Mouse (Mus musculus) liver, adult 2 months (tissue): ENCODE results near the gene Tmem38b. TPM values are rescaled to one million over a fixed set of nuclear protein-coding genes. Genes with fewer than 3 reads are reported as not detected.

Source experiments
- DNase-seq: peaks from one replicate; pipeline ENCODE4 v3.0.0-alpha.2; 2011; ENCODE audit warnings: low read depth, low spot score; ENCODE audit errors: extremely low read depth
- H3K27ac ChIP-seq: fragments of 200-500 bp; replicated peaks from 2 replicates; pipeline ENCODE4 v1.5.1; 2012; ENCODE audit warnings: low read depth, mild to moderate bottlenecking, control low read depth, inconsistent platforms, low read length; ENCODE audit not compliant: insufficient read depth
- H3K27me3 ChIP-seq: fragments of 200-500 bp; 2 replicates; pipeline ENCODE4 v1.6.1; 2012; ENCODE audit warnings: mild to moderate bottlenecking, moderate library complexity, low read length, inconsistent platforms; ENCODE audit not compliant: control insufficient read depth, insufficient read depth
- H3K36me3 ChIP-seq: fragments of 200-500 bp; 2 replicates; pipeline ENCODE4 v1.6.1; 2012; ENCODE audit warnings: low read length, inconsistent platforms; ENCODE audit not compliant: control insufficient read depth, insufficient read depth
- H3K4me1 ChIP-seq: fragments of 200-500 bp; 2 replicates; pipeline ENCODE4 v1.6.1; 2011; ENCODE audit warnings: low read length; ENCODE audit not compliant: control insufficient read depth, insufficient read depth
- H3K4me3 ChIP-seq: fragments of 200-500 bp; 2 replicates; pipeline ENCODE4 v1.5.1; 2011; ENCODE audit warnings: low read depth, mild to moderate bottlenecking, control low read depth, low read length, moderate library complexity; ENCODE audit not compliant: insufficient read depth
- H3K79me2 ChIP-seq: fragments of 200-500 bp; 2 replicates; pipeline ENCODE4 v1.6.1; 2012; ENCODE audit warnings: inconsistent platforms, mild to moderate bottlenecking, low read length, moderate library complexity; ENCODE audit not compliant: control insufficient read depth, insufficient read depth
- H3K9ac ChIP-seq: fragments of 200-500 bp; 2 replicates; pipeline ENCODE4 v1.6.1; 2012; ENCODE audit warnings: low read depth, mild to moderate bottlenecking, control low read depth, inconsistent platforms, low read length
- CTCF ChIP-seq: fragments of 200-500 bp; IDR thresholded peaks from 2 replicates; pipeline ENCODE4 v1.5.1; 2011; ENCODE audit warnings: low read depth, low read length, control low read depth
- POLR2A ChIP-seq: fragments of 200-500 bp; IDR thresholded peaks from 2 replicates; pipeline ENCODE4 v1.6.1; 2011; ENCODE audit warnings: low read length, control low read depth; ENCODE audit not compliant: insufficient read depth; ENCODE audit errors: extremely low read depth
- WGBS: fragments of 180-500 bp; shearing (Covaris S2); methylation state at CpG from one replicate; pipeline ENCODE4 v1.1.7; 2018; 5-methylcytosine and 5-hydroxymethylcytosine counted together
- polyA plus RNA-seq: library from polyadenylated mRNA; depleted of rRNA; stranded (reverse); fragments of >200 nt; gene quantifications from 2 replicates; pipeline ENCODE4 v1.2.3, GENCODE M21; 2012
- total RNA-seq: library from RNA; depleted of rRNA; stranded (reverse); fragments of >200 nt; gene quantifications from 2 replicates; pipeline ENCODE4 v1.2.3, GENCODE M21; 2014

Tmem38b gene
- total and polyA plus RNA-seq, 2 experiments, result 29.5 to 44.7 TPM

DNA sequence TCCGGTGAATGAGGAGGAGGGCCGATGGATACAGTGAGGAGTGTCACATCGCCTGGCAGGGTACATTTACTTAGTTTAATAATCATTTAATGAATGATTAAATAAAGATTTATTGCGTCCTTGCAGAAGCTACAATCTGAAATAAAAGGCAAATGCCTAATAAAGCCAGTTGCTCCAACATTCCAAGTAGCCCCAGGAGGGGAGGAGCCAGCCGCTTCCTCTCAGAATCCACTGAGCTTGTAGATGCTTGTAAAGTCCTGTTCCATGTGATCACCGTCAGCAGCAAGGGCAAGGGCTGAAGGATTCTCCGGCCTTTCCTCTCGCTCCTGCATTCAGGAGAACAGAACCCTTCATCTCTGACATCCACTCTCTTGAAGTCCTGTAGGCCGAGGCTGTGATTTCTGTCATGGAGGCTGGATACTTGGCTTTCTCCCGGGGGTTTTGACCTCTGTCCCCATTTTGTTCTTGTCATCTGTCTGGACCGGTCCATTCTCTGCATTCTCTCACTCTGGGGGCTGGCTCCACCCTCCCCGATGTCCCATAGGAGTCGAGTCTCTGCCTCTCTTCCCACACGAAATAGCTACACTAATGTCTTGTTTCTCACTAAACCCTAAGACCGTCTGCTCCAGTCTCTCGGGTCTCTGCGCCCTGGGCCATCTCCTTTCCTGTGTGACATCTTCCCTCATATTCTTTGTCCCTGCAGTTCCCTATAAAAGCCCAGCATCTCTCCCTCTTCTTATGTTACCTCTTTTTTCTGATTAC lies 57.3 kb downstream of the Tmem38b start:
- H3K27me3 ChIP-seq, result no peaks in the 10 kb centered on the region
- TF ChIP-seq POLR2A, result no peak
- no peak overlapping the region for H3K4me3 ChIP-seq
- 83% methylated on average over 17 of the region's 17 CpGs for WGBS
- no peak overlapping the region for H3K27ac ChIP-seq
- H3K36me3 ChIP-seq, result no peaks in the 10 kb centered on the region
- DNase-seq, result no peak
- no peaks in the 10 kb centered on the region for H3K79me2 ChIP-seq
- no peak overlapping the region for H3K9ac ChIP-seq
- H3K4me1 ChIP-seq, result 0 out of 2 replicates have a peak, but pooled peaks cover 5% of the 10 kb centered on the region

DNA sequence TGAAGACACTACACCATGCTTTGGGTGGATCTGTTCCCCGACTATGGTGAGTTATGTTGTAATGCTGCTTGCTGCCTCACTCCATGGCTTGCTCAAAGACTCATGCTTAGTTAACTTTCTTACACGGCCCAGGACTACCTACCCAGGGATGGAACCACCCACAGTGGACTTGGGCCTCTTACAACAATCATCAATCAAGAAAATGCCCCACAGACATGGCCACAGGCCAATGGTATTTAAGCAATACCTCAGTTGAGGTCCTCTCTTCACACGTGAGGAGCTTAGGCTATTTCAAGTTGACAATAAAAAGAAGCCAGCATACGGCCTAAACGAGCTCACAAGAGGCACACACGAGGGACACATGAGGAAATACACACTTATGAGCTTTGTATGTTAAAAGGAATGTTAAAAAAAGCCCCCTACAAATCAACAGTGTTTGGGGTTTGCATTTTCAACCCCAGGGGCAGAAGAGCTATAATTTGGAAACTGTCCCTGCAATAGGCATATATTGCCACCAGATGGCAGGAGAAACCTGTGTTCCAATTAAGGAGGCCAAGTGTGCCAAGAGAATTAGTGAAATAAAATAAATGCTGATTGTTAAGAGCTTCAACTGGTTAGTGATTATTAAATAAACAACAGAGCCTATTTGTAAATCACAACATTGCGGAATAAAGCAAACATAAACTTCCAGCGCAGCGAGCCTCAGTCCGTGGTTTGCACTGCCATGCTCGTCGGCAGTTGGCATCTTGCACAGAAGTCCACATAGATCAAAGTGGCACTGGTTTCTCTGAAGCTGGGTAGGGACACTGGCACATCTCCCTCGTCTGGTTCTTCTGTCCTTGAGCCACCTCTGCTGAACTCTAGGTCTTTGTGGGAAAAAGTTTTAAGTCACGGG lies 58.8 kb downstream of the Tmem38b start:
- Histone ChIP-seq H3K36me3 (no peaks in the 10 kb centered on the region), H3K4me1 (0 out of 2 replicates have a peak, but pooled peaks cover 5% of the 10 kb centered on the region), H3K4me3 (no peak overlapping the region), H3K27ac (no peak overlapping the region), H3K79me2 (no peaks in the 10 kb centered on the region), H3K9ac (no peak overlapping the region), H3K27me3 (no peaks in the 10 kb centered on the region)
- WGBS, result 37% methylated on average over 14 of the region's 14 CpGs
- DNase-seq, result peak; percentile 77
- no peak for TF ChIP-seq POLR2A
- TF ChIP-seq CTCF, result peak; percentile 23; the same call in 1 of the 2 replicates

DNA sequence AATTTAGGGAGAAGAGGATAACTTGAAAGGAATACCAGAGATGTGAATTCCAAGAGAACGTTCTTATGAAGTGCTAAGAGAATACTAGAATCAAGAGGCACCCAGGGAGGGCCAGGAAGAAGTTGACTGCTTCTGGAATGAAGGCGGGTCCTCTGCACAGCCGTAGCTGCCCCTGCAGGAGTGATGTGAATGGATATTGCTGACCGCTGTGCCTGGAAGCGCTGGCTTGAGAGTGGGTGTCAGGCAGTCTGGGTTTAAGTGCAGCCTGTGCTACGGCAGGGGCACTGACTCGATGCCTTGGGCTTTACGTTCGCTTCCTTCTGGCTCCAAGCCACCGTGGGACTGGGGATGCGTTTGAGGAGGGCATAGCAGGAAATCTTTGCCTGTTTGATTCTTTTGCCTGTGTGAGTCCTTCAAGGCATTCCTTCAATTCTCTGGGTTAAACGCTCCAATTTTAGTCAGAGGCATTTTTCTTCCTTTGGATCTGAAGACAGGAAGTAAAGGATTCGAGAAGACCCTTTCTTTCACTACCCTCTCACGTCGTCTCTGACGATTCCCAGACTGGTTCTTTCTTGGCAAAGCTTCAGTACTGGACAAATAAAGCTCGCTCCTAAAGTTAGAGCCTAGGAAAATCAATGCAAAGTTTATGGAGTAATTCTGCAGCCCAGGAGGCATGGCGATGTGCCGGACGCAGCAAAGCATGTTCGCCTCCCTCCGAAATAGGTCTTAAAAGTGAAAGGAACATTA lies 60.7 kb downstream of the Tmem38b start:
- no peak for DNase-seq
- Histone ChIP-seq H3K36me3 (no peaks in the 10 kb centered on the region), H3K27me3 (no peaks in the 10 kb centered on the region), H3K9ac (no peak overlapping the region), H3K4me3 (no peak overlapping the region), H3K4me1 (0 out of 2 replicates have a peak, but pooled peaks cover 5% of the 10 kb centered on the region), H3K79me2 (no peaks in the 10 kb centered on the region), H3K27ac (no peak overlapping the region)
- 54% methylated on average over 22 of the region's 22 CpGs for WGBS
- TF ChIP-seq CTCF (no peak), POLR2A (no peak)

DNA sequence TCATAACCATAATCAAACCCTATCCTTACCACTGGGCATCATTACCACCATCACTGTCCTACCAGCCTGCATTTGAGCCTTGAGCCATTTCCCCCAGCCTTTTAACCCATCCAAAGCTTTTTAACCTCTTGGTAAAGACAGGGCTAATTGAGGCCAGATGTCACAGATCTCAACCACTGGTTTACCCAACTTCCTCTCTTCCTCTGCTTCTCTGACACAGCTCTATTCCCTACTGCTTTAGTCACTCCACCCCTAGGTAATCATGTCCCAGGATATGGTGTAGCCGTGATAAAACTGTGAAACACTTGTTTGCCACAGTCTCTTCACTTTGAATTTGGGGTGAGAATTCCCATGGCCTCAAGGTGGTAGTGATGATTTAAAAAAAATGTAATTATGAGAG lies 69.5 kb downstream of the Tmem38b start:
- Histone ChIP-seq H3K9ac (no peak overlapping the region), H3K27ac (no peak overlapping the region), H3K4me1 (no peaks in the 10 kb centered on the region), H3K4me3 (no peak overlapping the region), H3K79me2 (no peaks in the 10 kb centered on the region), H3K36me3 (no peaks in the 10 kb centered on the region), H3K27me3 (no peaks in the 10 kb centered on the region)
- no peak for TF ChIP-seq CTCF
- no peak for TF ChIP-seq POLR2A
- WGBS, result 74% methylated on average over 1 of the region's 1 CpGs
- DNase-seq, result no peak

DNA sequence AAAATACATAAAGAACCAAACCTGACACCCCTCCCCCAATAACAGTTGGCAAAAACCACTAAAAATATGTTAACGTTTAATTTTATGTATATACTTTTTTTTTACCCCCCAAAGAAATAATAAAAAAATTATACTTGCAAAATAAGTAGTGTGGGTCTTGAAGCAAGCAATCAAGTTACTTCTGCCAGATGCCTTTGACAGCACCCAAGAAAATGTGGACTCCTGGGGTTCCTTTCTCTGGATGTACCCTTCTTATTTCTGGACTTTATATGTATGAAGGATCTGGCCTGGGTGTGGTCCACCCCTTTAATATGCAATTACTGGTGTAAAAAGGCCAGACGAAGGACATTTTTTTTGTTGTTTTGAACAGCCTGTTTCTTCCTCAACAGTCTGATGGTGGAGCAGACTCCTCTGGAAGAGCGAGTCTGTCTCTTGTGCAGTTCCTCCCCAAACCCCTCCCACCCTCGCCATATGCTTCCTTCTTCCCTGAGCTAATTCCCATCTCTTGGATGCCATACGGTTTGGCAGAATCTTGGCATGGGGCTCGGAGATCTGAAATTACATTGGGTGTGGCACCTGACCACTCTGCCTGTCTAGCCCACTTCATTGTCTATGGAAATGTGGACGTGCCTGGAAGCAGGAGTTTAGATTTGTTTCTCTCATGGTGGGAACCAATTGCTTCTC lies 70.4 kb downstream of the Tmem38b start:
- WGBS, result 79% methylated on average over 7 of the region's 7 CpGs
- no peak overlapping the region for H3K4me3 ChIP-seq
- H3K27me3 ChIP-seq, result no peaks in the 10 kb centered on the region
- no peak overlapping the region for H3K27ac ChIP-seq
- no peaks in the 10 kb centered on the region for H3K36me3 ChIP-seq
- no peak for TF ChIP-seq POLR2A
- no peak for TF ChIP-seq CTCF
- no peaks in the 10 kb centered on the region for H3K4me1 ChIP-seq
- H3K79me2 ChIP-seq, result no peaks in the 10 kb centered on the region
- no peak for DNase-seq
- H3K9ac ChIP-seq, result no peak overlapping the region
